Mouse (Mus musculus) T-helper 17 cell (primary cell): ENCODE results near the gene Ubl3.

ENCODE experiments used
- in situ Hi-C, 2 experiments: fragments of 300-600 bp; cut with MboI, MseI; formaldehyde crosslinking; loops; 1 replicate in 1 of 2; 2 replicates in 1 of 2; pipeline ENCODE4 v1.15.1; 2025; ENCODE audit warnings: high pct_unique_total_duplicates in 2 of 2

Gene Ubl3

DNA sequence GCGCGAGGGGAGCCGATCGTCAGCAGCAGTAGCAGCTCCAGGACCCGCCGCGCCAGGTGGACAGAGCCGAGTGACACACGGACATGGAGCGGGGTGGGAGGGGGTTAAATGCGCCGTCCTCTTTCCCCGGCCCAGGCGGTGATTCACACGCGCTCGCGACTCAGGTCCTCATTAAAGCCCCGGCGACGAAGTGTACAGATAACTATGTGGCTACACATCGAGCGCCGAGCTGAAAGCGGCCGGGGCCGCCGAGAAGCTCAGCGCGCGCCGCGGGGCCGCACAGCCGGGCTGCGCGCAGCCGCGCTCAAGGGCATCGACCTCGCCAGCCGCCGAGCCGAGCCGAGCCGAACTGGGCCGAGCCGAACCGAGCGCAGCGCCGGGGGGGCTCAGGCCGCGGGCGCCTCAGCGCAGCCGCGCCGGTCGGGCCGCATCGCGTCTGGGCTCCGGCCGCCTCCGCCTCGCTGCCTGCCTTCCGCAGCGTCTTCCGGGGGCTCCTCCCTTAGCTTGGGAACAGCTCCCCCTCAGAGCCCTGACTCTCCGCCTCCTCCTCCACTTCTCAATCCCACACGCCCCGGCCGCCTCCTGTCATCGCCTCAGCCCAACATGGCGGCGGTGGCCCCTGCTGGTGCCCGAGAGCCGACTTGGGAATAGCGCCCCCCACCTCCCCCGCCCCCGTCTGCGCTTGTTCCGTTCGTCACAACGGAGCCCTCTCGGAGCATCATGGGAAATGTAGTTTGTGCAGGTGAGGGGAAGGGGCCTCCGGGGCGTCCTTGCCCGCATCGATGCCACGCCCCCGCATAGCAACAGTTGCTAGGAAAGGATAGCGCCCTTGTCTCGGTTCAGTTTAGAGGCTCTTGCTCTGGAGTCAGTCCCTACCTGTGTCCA lies at the start of gene Ubl3:
Gene Ubl3 (minus strand): TSS at position 603 of the 885 bp plus-strand sequence.
- in situ Hi-C loops, result no loop called here

DNA sequence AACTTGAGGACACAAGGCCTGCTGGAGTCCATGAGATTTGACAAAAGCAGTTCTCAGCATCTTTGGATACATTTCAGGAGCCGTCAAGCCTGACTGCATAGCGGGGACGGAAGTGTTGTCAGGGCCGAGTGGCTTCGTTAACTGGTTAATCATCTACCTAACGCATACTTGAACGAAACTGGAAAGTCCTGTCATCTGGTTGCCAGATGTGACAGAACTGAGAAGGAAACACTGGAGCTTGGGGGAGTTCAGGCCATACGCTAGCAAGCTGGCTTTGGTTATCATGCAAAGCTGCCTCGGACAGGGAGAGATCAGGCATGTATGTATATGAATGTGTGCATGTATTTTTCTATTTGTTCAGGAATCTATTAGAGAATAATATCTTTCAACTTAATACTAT lies 45.8 kb upstream of the Ubl3 start:
- in situ Hi-C loops, result no loop called here

- in situ Hi-C loops, result no loop called here
These were observed 43.6 kb upstream of the Ubl3 start for GRCm38 (mm10) chr5:148596086-148596753.

- in situ Hi-C loops, result no loop called here
These were observed 42.8 kb upstream of the Ubl3 start for GRCm38 (mm10) chr5:148595459-148595751.

- in situ Hi-C loops, result no loop called here
These were observed 42.3 kb upstream of the Ubl3 start for GRCm38 (mm10) chr5:148594693-148595458.

- in situ Hi-C loops, result no loop called here
These were observed 41.0 kb upstream of the Ubl3 start for GRCm38 (mm10) chr5:148593607-148594006.

- in situ Hi-C loops, result no loop called here
These were observed 38.9 kb upstream of the Ubl3 start for GRCm38 (mm10) chr5:148591448-148591862.

GRCm38 (mm10) chr5:148590603-148591447 lies 38.2 kb upstream of the Ubl3 start:
- in situ Hi-C loops, result no loop called here

GRCm38 (mm10) chr5:148588987-148589386 lies 36.4 kb upstream of the Ubl3 start:
- in situ Hi-C loops, result loop anchor here in 1 of 2 experiments (10.0 kb wide), 1 partner anchor 1344 kb away; no protein-coding TSS in a partner anchor

DNA sequence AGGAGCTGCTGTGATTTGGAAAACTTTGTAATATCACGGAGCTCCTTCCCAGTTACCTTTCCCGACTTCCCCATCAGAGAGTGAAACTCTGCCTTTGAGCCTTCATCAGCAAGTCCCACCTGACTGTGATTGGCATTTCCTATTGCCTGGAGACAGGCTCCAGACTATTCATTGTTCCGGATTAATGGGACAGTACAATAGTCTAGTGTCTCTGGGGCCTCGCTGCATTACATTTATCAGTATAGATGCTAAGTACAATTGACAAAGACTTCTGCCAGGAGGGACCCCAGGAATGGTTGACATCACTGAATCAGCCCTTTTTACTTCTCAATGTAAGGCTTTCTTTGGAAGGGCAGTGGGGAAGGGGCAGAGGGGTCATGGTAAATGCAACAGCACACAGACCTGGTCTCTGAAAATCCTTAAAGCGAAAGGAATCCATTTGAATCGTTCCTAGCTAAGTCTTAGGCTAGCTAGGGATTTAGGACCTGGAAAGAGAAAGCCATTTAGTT lies 35.6 kb upstream of the Ubl3 start:
- in situ Hi-C loops, result loop anchor here in 1 of 2 experiments (10.0 kb wide), 1 partner anchor 1343 kb away; no protein-coding TSS in a partner anchor

GRCm38 (mm10) chr5:148580388-148580985 lies 27.9 kb upstream of the Ubl3 start:
- in situ Hi-C loops, result loop anchor here in 1 of 2 experiments (10.0 kb wide), 1 partner anchor 1336 kb away; no protein-coding TSS in a partner anchor

- in situ Hi-C loops, result no loop called here
These were observed 26.6 kb upstream of the Ubl3 start for GRCm38 (mm10) chr5:148579156-148579555.

GRCm38 (mm10) chr5:148578353-148578752 lies 25.8 kb upstream of the Ubl3 start:
- in situ Hi-C loops, result no loop called here

- in situ Hi-C loops, result no loop called here
These were observed 24.7 kb upstream of the Ubl3 start for GRCm38 (mm10) chr5:148577278-148577677.

DNA sequence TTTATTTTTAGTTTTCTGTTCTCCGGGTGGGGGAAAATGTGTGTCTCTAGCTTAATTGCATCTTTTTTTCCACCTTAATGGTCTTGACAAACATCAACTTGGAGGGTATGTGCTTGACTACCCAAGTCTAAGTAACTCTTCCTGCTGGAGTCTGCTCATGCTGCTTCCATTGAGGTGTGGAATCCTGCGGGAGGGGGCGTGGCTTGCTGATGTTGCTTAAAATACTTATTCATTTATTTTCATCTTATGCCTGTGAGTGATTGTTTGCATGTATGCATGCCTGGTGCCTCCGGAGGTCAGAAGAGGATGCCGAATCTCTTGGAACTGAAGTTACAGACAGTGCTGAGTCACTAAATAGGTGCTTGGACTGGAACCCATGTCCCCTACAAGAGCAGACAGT lies 22.6 kb upstream of the Ubl3 start:
- in situ Hi-C loops, result no loop called here

DNA sequence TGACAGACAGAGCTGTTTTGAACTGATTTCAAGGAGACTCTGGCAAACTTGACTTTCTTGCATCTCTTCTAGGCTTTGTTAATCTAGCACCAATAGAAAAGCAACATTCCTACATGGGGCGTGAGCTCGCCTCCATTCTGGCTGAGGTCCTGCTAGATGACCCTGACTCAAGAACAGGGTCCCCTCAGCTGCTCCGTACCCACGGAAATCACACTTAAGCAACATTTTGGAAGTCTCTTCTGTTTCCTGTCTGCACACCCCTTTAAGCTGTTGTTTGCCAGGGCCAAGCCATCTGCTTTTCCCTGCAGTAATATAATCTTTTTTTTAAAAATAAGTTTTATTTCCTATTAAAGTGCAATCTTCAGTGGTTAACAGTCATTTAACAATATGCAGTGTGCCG lies 20.1 kb upstream of the Ubl3 start:
- in situ Hi-C loops, result no loop called here

DNA sequence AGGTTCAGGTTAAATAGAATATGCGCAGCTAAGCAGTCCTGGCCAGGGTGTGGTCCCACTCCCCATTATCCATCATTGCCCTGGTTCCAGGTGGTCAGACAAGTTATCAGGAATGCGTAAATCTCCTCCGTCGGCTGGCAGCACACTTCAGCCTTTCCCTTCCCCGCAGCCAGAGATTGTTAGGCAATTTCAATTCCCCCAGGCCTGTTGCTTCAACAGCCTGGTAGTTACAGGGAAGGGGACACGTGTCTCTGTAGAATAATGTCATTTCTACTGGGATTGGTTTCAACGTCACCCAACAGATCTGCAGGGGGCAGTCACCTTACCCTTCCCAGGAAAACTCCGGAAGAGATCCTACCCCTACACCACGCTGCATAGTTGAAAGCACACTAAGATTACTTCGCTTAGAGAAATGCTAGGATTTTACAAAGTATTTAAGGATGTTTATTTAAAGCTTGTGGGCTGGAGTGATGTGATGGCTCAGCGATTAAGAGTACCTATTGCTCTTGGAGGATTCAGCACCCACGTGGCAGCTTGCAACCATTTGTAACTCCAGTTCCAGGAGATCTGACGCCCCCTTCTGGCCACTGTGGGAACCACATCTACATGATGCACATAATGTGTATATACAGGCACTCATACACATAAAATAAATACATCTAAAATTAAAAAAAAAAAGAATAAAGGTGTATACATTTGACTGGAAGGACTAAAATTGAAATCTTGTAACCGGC lies 18.1 kb upstream of the Ubl3 start:
- in situ Hi-C loops, result no loop called here

- in situ Hi-C loops, result no loop called here
These were observed 16.9 kb upstream of the Ubl3 start for GRCm38 (mm10) chr5:148569444-148569843.

- in situ Hi-C loops, result no loop called here
These were observed 13.0 kb upstream of the Ubl3 start for GRCm38 (mm10) chr5:148565636-148566035.

DNA sequence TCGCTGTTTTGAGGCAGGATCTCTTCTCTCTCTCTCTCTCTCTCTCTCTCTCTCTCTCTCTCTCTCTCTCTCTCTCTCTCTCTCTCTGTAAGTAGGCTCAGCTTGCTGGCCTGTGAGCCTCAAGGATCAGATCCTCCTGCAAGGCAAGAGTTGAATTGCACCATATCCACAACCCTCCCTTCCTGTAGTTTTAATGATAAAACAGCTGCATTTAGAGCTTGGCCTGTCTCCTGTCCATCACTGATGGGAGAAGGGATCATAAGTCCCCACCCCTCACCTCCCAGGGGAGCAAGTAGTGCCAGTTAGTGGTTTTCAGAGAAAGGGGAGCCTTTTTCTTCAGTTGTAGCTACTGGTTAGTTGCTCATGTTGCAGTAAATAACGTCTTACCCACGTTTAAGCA lies 11.5 kb upstream of the Ubl3 start:
- in situ Hi-C loops, result no loop called here
